Comparison of ENCODE assay signal across 15 mouse cellular contexts in the genomic region with DNA sequence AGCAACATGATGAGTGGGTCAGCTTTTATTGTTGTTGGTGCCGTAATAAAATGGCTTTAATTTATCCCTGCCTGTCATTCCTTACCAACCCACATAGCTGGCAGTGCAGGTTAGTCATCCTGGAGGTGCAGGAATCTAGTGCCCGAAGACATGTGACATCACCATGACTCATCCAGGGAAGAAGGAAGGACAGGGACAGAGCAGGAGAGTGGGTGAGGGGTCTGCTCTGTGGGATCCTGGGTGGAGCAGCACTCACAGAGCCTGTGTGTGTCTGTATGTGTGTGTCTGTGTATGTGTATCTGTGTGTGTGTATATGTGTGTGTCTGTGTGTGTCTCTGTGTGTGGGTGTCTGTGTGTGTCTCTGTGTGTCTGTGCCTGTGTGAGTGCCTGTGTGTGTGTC. TPM values are rescaled to one million over a fixed set of nuclear protein-coding genes. Genes with fewer than 3 reads are reported as not detected.
DNase-seq lines count a peak whose midpoint lies in the region; ATAC-seq lines count a peak whose summit lies in the region.
"Had no signal": no experiment of that assay in that cellular context is flagged by ENCODE, and none has a peak within 500 bp of the region (broad histone marks: within the 10 kb centered on the region; RNA-seq: fewer than 3 reads in every experiment).

No protein-coding gene starts in this region.

- H3K9me3 ChIP-seq in heart, embryonic 10.5 days = no peaks in the 10 kb centered on the region
- H3K9me3 ChIP-seq: forebrain, embryonic 10.5 days; heart, embryonic 15.5 days had no signal

- H3K4me3 ChIP-seq in heart, embryonic 10.5 days = no peak overlapping the region
- H3K4me3 ChIP-seq: forebrain, embryonic 10.5 days; gastrocnemius, adult 2 months; heart, embryonic 15.5 days had no signal

- H3K27me3 ChIP-seq in heart, embryonic 10.5 days (ENCODE audit: insufficient read depth, poor library complexity, severe bottlenecking) = no peaks in the 10 kb centered on the region
- H3K27me3 ChIP-seq: heart, embryonic 15.5 days had no signal

- intact Hi-C loops in heart, postnatal 14 days (cut with DNase I) = no loop called here

- H3K27ac ChIP-seq in heart, embryonic 10.5 days = no peak overlapping the region
- H3K27ac ChIP-seq: forebrain, embryonic 10.5 days; gastrocnemius, adult 2 months; heart, embryonic 15.5 days; hindbrain, postnatal 0 days had no signal

- peak; percentile 67 for DNase-seq in heart, embryonic 10.5 days (ENCODE audit: low spot score)
- DNase-seq in heart, postnatal 14 days = no peak
- peak; percentile 18 for DNase-seq in urinary bladder, postnatal 14 days (ENCODE audit: low spot score)
- no peak for DNase-seq in urinary bladder, adult 18-20 months (ENCODE audit: low spot score in 2 of 2)
- DNase-seq in fibroblast of lung, adult 2 months (ENCODE audit: low read depth) = peak; percentile 17
- DNase-seq in layer of hippocampus, postnatal 25 days (ENCODE audit: extremely low spot score in 1 of 2, low spot score in 1 of 2) = no peak
- DNase-seq in embryo, embryonic 9.5 days (ENCODE audit: extremely low spot score) = no peak
- DNase-seq: cerebellum, postnatal 10 days; gastrocnemius, adult 2 months; liver, postnatal 0 days; thymus, adult 2 months had no signal

- no peaks in the 10 kb centered on the region for H3K36me3 ChIP-seq in heart, embryonic 10.5 days
- H3K36me3 ChIP-seq: forebrain, embryonic 10.5 days; heart, embryonic 15.5 days had no signal

- peaks cover 8% of the 10 kb centered on the region; the same call in 1 of the 2 replicates for H3K4me1 ChIP-seq in heart, embryonic 10.5 days
- H3K4me1 ChIP-seq: forebrain, embryonic 10.5 days; heart, embryonic 15.5 days had no signal

- WGBS in heart, embryonic 10.5 days = 59% methylated on average over 2 of the region's 2 CpGs

- ATAC-seq in erythroblast, adult 5-6 weeks (replicated peaks; ENCODE audit: low FRiP score, poor library complexity, severe bottlenecking) = no peak
- ATAC-seq: hindbrain, postnatal 0 days; liver, postnatal 0 days had no signal

RNA-seq across cellular contexts. Expression of gene Kl, which starts 44.2 kb away (rescaled TPM):
- polyA plus RNA-seq in heart, embryonic 10.5 days (2016; fragmentation: Nextera tagmentation; extraction: Ambion mirVana) = 0.10 and 0.18 TPM in 2 replicates
- under 1 TPM; 0.10 TPM for total RNA-seq in heart, postnatal 14 days (2021)
- total RNA-seq in layer of hippocampus, postnatal 25 days (2021) = 1 to 10 TPM; 8.3 to 8.9 TPM
- total RNA-seq in erythroblast, adult 5-6 weeks (2015; ENCODE audit: low replicate concordance) = 0.21 TPM in 1 of 2 replicates, not detected in the other
- total RNA-seq in erythroblast, adult 5-6 weeks (2017; ENCODE audit: low replicate concordance) = not detected in 2 replicates

Comparison
In these comparisons a context has a peak if more than half of its experiments do, and no peak if none do; other contexts are left out.
1. DNase-seq: peak in heart, embryonic 10.5 days (single experiment), urinary bladder, postnatal 14 days (single experiment) and fibroblast of lung, adult 2 months (single experiment); none in heart, postnatal 14 days (0 of 2), urinary bladder, adult 18-20 months (0 of 2), layer of hippocampus, postnatal 25 days (0 of 2) and embryo, embryonic 9.5 days (single experiment).
2. RNA of gene Kl, which starts 44.2 kb away (total RNA-seq): 8.3 to 8.9 TPM in layer of hippocampus, postnatal 25 days; 0.10 TPM in heart, postnatal 14 days and 0.21 TPM in erythroblast, adult 5-6 weeks; every median in the first group is over 4 times any median in the second.